16 mouse cellular contexts compared by ENCODE assay signal in genomic region chr13:71274139-71274538, GRCm38 (mm10).
"Had no signal": no experiment of that assay in that cellular context is flagged by ENCODE, and none has a peak within 500 bp of the region (broad histone marks: within the 10 kb centered on the region; RNA-seq: fewer than 3 reads in every experiment).

No protein-coding gene starts in this region.

- H3K9ac ChIP-seq: lung, embryonic 14.5 days; midbrain, embryonic 12.5 days; neural tube, embryonic 13.5 days; stomach, embryonic 15.5 days had no signal

- H3K27ac ChIP-seq: midbrain, embryonic 10.5 days; midbrain, embryonic 12.5 days; neural tube, embryonic 13.5 days; stomach, embryonic 15.5 days had no signal

- H3K4me2 ChIP-seq: lung, embryonic 14.5 days; midbrain, embryonic 12.5 days; neural tube, embryonic 13.5 days; stomach, embryonic 15.5 days had no signal

- ATAC-seq: midbrain, embryonic 16.5 days had no signal

- DNase-seq: lung, embryonic 14.5 days; lung, postnatal 10 days; lung, postnatal 4 days; midbrain, embryonic 14.5 days; retina, postnatal 1 day; right cerebral cortex, adult 18-20 months; right cerebral cortex, postnatal 25 days; thymus, adult 2 months; thymus, postnatal 25 days; thymus, postnatal 4 days had no signal

- H3K4me3 ChIP-seq: midbrain, embryonic 10.5 days; midbrain, embryonic 12.5 days; myocyte; neural tube, embryonic 13.5 days; stomach, embryonic 15.5 days had no signal

- H3K36me3 ChIP-seq: midbrain, embryonic 10.5 days; midbrain, embryonic 12.5 days; neural tube, embryonic 13.5 days; stomach, embryonic 15.5 days had no signal

- H3K9me3 ChIP-seq: midbrain, embryonic 10.5 days; midbrain, embryonic 12.5 days; neural tube, embryonic 13.5 days; stomach, embryonic 15.5 days had no signal

- H3K4me1 ChIP-seq: midbrain, embryonic 10.5 days; midbrain, embryonic 12.5 days; stomach, embryonic 15.5 days had no signal

- H3K27me3 ChIP-seq: midbrain, embryonic 12.5 days; neural tube, embryonic 13.5 days; stomach, embryonic 15.5 days had no signal
